Mouse (Mus musculus) B cell, adult 67 days (primary cell): ENCODE measurements around the gene Gm21830. TPM values are rescaled to one million over a fixed set of nuclear protein-coding genes. Genes with fewer than 3 reads are reported as not detected.

Experiments
- total RNA-seq, 2 experiments: library from RNA; stranded (reverse); gene quantifications; 4 replicates each; pipeline ENCODE4 v1.2.4; 2023

Gm21830 gene
- not detected for total RNA-seq

DNA sequence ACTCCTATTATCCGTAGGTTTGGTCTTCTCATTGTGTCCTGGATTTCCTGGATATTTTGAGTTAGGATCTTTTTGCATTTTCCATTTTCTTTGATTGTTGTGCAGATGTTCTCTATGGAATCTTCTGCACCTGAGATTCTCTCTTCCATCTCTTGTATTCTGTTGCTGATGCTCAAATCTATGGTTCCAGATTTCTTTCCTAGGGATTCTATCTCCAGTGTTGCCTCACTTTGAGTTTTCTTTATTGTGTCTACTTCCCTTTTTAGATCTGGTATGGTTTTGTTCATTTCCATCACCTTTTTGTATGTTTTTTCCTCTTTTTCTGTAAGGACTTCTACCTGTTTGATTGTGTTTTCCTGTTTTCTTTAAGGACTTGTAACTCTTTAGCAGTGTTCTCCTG, at the start of gene Gm21830:
TSS of gene Gm21830 (plus strand) at position 301 of the 400 bp plus-strand sequence.

DNA sequence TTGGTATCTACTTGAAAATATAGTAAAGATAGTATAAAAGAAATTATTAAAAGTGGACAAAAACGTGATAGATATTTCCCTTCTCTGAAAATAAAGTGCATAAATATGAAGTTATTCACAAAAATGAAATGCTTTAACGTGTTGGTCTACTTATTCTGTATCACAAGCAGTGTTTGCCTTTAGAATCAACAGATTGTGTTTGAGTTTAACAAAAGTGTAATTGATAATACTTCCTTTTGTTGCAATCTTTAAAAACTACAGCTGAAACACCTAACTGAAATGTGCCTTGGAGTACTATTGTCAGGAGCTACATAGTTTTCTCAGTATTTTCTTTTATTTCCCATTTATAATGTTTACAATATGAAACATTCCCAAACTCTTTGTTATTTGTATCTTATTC, 19.6 kb downstream of the Gm21830 start, which contains the start of gene Gm26727:
TSS of gene Gm26727 (minus strand) at position 101 of the 400 bp plus-strand sequence.

DNA sequence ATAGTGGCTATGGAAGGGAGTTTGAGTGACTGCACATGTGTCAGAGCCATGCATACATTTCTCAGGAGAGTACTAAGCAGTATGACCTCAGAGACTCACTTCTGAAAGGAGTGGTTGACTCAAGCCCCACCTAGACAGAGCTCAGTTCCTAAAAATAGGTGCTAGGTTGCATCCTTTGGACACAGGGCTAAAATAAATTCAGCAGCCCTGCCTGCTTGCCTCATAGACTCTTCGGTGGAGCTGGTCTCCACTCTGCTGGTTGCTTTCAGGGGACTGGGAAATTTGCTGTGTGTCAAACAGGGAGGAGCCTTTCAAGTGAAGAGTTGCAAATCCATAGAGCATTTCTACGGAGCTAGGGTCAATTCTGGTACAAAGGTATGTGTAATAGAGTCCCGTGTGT, 32.3 kb downstream of the Gm21830 start, which contains the start of gene Xirp2:
TSS of gene Xirp2 (plus strand) at position 223 of the 400 bp plus-strand sequence.

Other genes with a start within 250 kb of the Gm21830 start
- gene Gm26727, start 19.5 kb downstream of the Gm21830 start, total RNA-seq: not detected
- not detected for gene Xirp2, start 32.3 kb downstream of the Gm21830 start, total RNA-seq
- gene B3galt1, start 152.1 kb downstream of the Gm21830 start, total RNA-seq: not detected